Mouse (Mus musculus) adrenal gland, adult 8-10 months (tissue): ENCODE data around the gene Atcay. TPM values are rescaled to one million over a fixed set of nuclear protein-coding genes. Genes with fewer than 3 reads are reported as not detected.
A peak's percentile ranks its signal among the peaks of the same experiment; 100 is the strongest.

Experiments used
- DNase-seq: peaks from one replicate; pipeline ENCODE4 v3.0.0; 2022
- total RNA-seq, 4 experiments: library from RNA; stranded (reverse); gene quantifications; 2 replicates each; pipeline ENCODE4 v1.2.4; 2022

Gene Atcay
- 1 to 10 TPM; 3.8 to 6.4 (median 4.4) TPM for total RNA-seq

- no peak for DNase-seq
Observed at GRCm38 (mm10) chr10:81230438-81231332, at the start of gene Atcay. Gene Atcay, minus strand, starts transcription at chr10:81230833.

- DNase-seq: no peak
Observed at GRCm38 (mm10) chr10:81279496-81279895, 48.9 kb upstream of the Atcay start.

GRCm38 (mm10) chr10:81277676-81278075, 47.0 kb upstream of the Atcay start:
- no peak for DNase-seq

- DNase-seq: no peak
Observed at GRCm38 (mm10) chr10:81273842-81274241, 43.2 kb upstream of the Atcay start.

GRCm38 (mm10) chr10:81272356-81272755, 41.7 kb upstream of the Atcay start:
- DNase-seq: no peak

- no peak for DNase-seq
Observed at GRCm38 (mm10) chr10:81268643-81269412, 38.2 kb upstream of the Atcay start.

GRCm38 (mm10) chr10:81268056-81268455, 37.4 kb upstream of the Atcay start:
- peak; percentile 88 for DNase-seq

GRCm38 (mm10) chr10:81266211-81267105, 35.8 kb upstream of the Atcay start, which contains the start of the genes Mrpl54 and Apba3:
Gene Mrpl54, minus strand, starts transcription at chr10:81266934.
Gene Apba3, plus strand, starts transcription at chr10:81266960.
- peak; percentile 95 for DNase-seq

GRCm38 (mm10) chr10:81265540-81265939, 34.9 kb upstream of the Atcay start:
- DNase-seq: no peak

GRCm38 (mm10) chr10:81261025-81261424, 30.4 kb upstream of the Atcay start:
- DNase-seq: no peak

- DNase-seq: no peak
Observed at GRCm38 (mm10) chr10:81259225-81259884, 28.7 kb upstream of the Atcay start.

GRCm38 (mm10) chr10:81257158-81258039, 26.8 kb upstream of the Atcay start:
- DNase-seq: no peak

- no peak for DNase-seq
Observed at GRCm38 (mm10) chr10:81254886-81255285, 24.3 kb upstream of the Atcay start.

- DNase-seq: no peak
Observed at GRCm38 (mm10) chr10:81252424-81253419, 22.1 kb upstream of the Atcay start, which contains the start of gene Matk. Gene Matk, plus strand, starts transcription at chr10:81252935.

GRCm38 (mm10) chr10:81249442-81249841, 18.8 kb upstream of the Atcay start:
- DNase-seq: no peak

GRCm38 (mm10) chr10:81247804-81248203, 17.2 kb upstream of the Atcay start:
- no peak for DNase-seq

GRCm38 (mm10) chr10:81245166-81245565, 14.5 kb upstream of the Atcay start:
- DNase-seq: no peak

GRCm38 (mm10) chr10:81244595-81244994, 14.0 kb upstream of the Atcay start:
- peak; percentile 47 for DNase-seq

- peak; percentile 2 for DNase-seq
Observed at GRCm38 (mm10) chr10:81244146-81244545, 13.5 kb upstream of the Atcay start.
